Mouse (Mus musculus): Measurements from ENCODE around the gene Gbx2.

- TF ChIP-seq CTCF (conservative IDR thresholded peaks at IDR 0.05; ENCODE audit: low read length) (no peak), POU5F1 (IDR thresholded peaks at IDR 0.05; ENCODE audit: borderline replicate concordance, low read length) (no peak), NANOG (IDR thresholded peaks at IDR 0.05; ENCODE audit: borderline replicate concordance, low read length) (no peak)
Measured at GRCm38 (mm10) chr1:89940961-89941524, 10.1 kb upstream of the Gbx2 start.

Measured in E14TG2a.4 (cell line).